Mouse (Mus musculus): ENCODE measurements around the gene Psmd11.

- TF ChIP-seq POLR2A (IDR thresholded peaks at IDR 0.05; ENCODE audit: borderline replicate concordance, control insufficient read depth, low read depth, low read length) (no peak), CTCF (IDR thresholded peaks at IDR 0.05; ENCODE audit: control insufficient read depth, insufficient read depth, low read length) (no peak)
Observed at GRCm38 (mm10) chr11:80496640-80497039, 68.2 kb downstream of the Psmd11 start.

Data from bone marrow, adult 2 months (tissue).